Mouse (Mus musculus) layer of hippocampus, postnatal 36 days (tissue): ENCODE results near the gene Lce3e. TPM values are rescaled to one million over a fixed set of nuclear protein-coding genes. Genes with fewer than 3 reads are reported as not detected.

ENCODE experiments used
- DNase-seq, 2 experiments: peaks; one replicate each; pipeline ENCODE4 v3.0.0; 2022
- total RNA-seq, 2 experiments: library from RNA; stranded (reverse); gene quantifications; 2 replicates each; pipeline ENCODE4 v1.2.3; 2021

The Lce3e gene
- not detected for total RNA-seq

GRCm38 (mm10) chr3:92966761-92967160 is at the start of gene Lce3e:
Gene Lce3e (plus strand): TSS chr3:92967061.
- no peak for DNase-seq

- DNase-seq = peak in 1 of 2 experiments; percentile 21
Measured at GRCm38 (mm10) chr3:92920364-92920763, 46.5 kb upstream of the Lce3e start.

GRCm38 (mm10) chr3:92926130-92926529 is 40.7 kb upstream of the Lce3e start, which contains the start of gene Lce3a:
Gene Lce3a (minus strand): TSS chr3:92926230.
- DNase-seq = no peak

- no peak for DNase-seq
Measured at GRCm38 (mm10) chr3:92932679-92933078, 34.2 kb upstream of the Lce3e start, which contains the start of gene Lce3b. Gene Lce3b (plus strand): TSS chr3:92932979.

GRCm38 (mm10) chr3:92944186-92944585 is 22.7 kb upstream of the Lce3e start, which contains the start of gene Lce3c:
Gene Lce3c (plus strand): TSS chr3:92944486.
- no peak for DNase-seq

GRCm38 (mm10) chr3:92957090-92957489 is 9.8 kb upstream of the Lce3e start, which contains the start of gene Lce3d:
Gene Lce3d (plus strand): TSS chr3:92957390.
- DNase-seq = no peak

GRCm38 (mm10) chr3:92978484-92978883 is 11.6 kb downstream of the Lce3e start:
- no peak for DNase-seq

- DNase-seq = no peak
Measured at GRCm38 (mm10) chr3:92991926-92992325, 25.1 kb downstream of the Lce3e start, which contains the start of gene Lce3f. Gene Lce3f (plus strand): TSS chr3:92992226.

- DNase-seq = peak; percentile 48
Measured at GRCm38 (mm10) chr3:92998691-92999090, 31.8 kb downstream of the Lce3e start.

GRCm38 (mm10) chr3:93000621-93001020 is 33.8 kb downstream of the Lce3e start:
- DNase-seq = no peak

- no peak for DNase-seq
Measured at GRCm38 (mm10) chr3:93002843-93003242, 36.0 kb downstream of the Lce3e start.

GRCm38 (mm10) chr3:93014378-93014801 is 47.5 kb downstream of the Lce3e start:
- DNase-seq = peak; percentile 16 to 21

- DNase-seq = no peak
Measured at GRCm38 (mm10) chr3:93014871-93015270, 48.0 kb downstream of the Lce3e start.

- DNase-seq = no peak
Measured at GRCm38 (mm10) chr3:93015460-93016104, 48.7 kb downstream of the Lce3e start, which contains the start of gene Crct1. Gene Crct1 (minus strand): TSS chr3:93015687.

Other genes starting within 250 kb of the Lce3e start
- not detected for gene Lce1f, start 246.7 kb upstream of the Lce3e start, total RNA-seq
- not detected for gene Gm38119, start 228.0 kb upstream of the Lce3e start, total RNA-seq
- not detected for gene Lce1g, start 214.7 kb upstream of the Lce3e start, total RNA-seq
- gene Lce1h, start 202.0 kb upstream of the Lce3e start, total RNA-seq = not detected
- not detected for gene Lce1i, start 188.2 kb upstream of the Lce3e start, total RNA-seq
- not detected for gene Lce1j, start 176.5 kb upstream of the Lce3e start, total RNA-seq
- not detected for gene Lce1k, start 159.2 kb upstream of the Lce3e start, total RNA-seq
- not detected for gene Kprp, start 139.8 kb upstream of the Lce3e start, total RNA-seq
- not detected for gene Lce1l, start 115.8 kb upstream of the Lce3e start, total RNA-seq
- not detected for gene 2310050C09Rik, start 96.8 kb upstream of the Lce3e start, total RNA-seq
- gene Lce3a, start 40.8 kb upstream of the Lce3e start, total RNA-seq = not detected
- not detected for gene Lce3b, start 34.1 kb upstream of the Lce3e start, total RNA-seq
- gene Lce3c, start 22.6 kb upstream of the Lce3e start, total RNA-seq = not detected
- gene Lce3d, start 9.7 kb upstream of the Lce3e start, total RNA-seq = not detected
- not detected for gene Lce3f, start 25.2 kb downstream of the Lce3e start, total RNA-seq
- gene Crct1, start 48.6 kb downstream of the Lce3e start, total RNA-seq = not detected
- gene Lce1m, start 52.0 kb downstream of the Lce3e start, total RNA-seq = not detected
- gene Gm4858, start 101.8 kb downstream of the Lce3e start, total RNA-seq = not detected
- not detected for gene Crnn, start 177.7 kb downstream of the Lce3e start, total RNA-seq
- gene Flg2, start 230.2 kb downstream of the Lce3e start, total RNA-seq = not detected